ENCODE assay signal across 14 mouse cellular contexts in genomic region chr3:105900716-105901115, GRCm38 (mm10). TPM values are rescaled to one million over a fixed set of nuclear protein-coding genes. Genes with fewer than 3 reads are reported as not detected.
A peak's percentile ranks its signal among the peaks of the same experiment; 100 is the strongest.
DNase-seq lines count a peak whose midpoint lies in the region; ATAC-seq and TF ChIP-seq lines count a peak whose summit lies in the region.
"Had no signal": no experiment of that assay in that cellular context is flagged by ENCODE, and none has a peak within 500 bp of the region (broad histone marks: within the 10 kb centered on the region; RNA-seq: fewer than 3 reads in every experiment).

No protein-coding gene starts in this region.

- no peaks in the 10 kb centered on the region for H3K79me2 ChIP-seq in macrophage (ENCODE audit: inconsistent target)

- no peaks in the 10 kb centered on the region for H3K27me3 ChIP-seq in intestine, embryonic 14.5 days (replicated peaks; ENCODE audit: control insufficient read depth, insufficient read depth, low read length)
- no peaks in the 10 kb centered on the region for H3K27me3 ChIP-seq in intestine, postnatal 0 days (replicated peaks; ENCODE audit: control insufficient read depth, insufficient read depth, low read length)
- H3K27me3 ChIP-seq: embryonic facial prominence, embryonic 12.5 days; forebrain, embryonic 15.5 days; hindbrain, embryonic 15.5 days; limb, embryonic 12.5 days; neural tube, embryonic 13.5 days had no signal

- no peaks in the 10 kb centered on the region for H3K4me1 ChIP-seq in intestine, embryonic 14.5 days (replicated peaks; ENCODE audit: control insufficient read depth, insufficient read depth, low read length)
- H3K4me1 ChIP-seq in intestine, postnatal 0 days (replicated peaks; ENCODE audit: control insufficient read depth, insufficient read depth, low read length): no peaks in the 10 kb centered on the region
- H3K4me1 ChIP-seq: embryonic facial prominence, embryonic 12.5 days; forebrain, embryonic 15.5 days; hindbrain, embryonic 15.5 days; limb, embryonic 12.5 days; neural tube, embryonic 13.5 days had no signal

- H3K9me3 ChIP-seq in intestine, embryonic 14.5 days (ENCODE audit: control insufficient read depth, low read length): no peaks in the 10 kb centered on the region
- no peaks in the 10 kb centered on the region for H3K9me3 ChIP-seq in intestine, postnatal 0 days (ENCODE audit: control insufficient read depth)
- H3K9me3 ChIP-seq: embryonic facial prominence, embryonic 12.5 days; forebrain, embryonic 15.5 days; hindbrain, embryonic 15.5 days; limb, embryonic 12.5 days; neural tube, embryonic 13.5 days had no signal

- H3K4me2 ChIP-seq in intestine, embryonic 14.5 days (ENCODE audit: low read length): no peak overlapping the region
- no peak overlapping the region for H3K4me2 ChIP-seq in intestine, postnatal 0 days (replicated peaks; ENCODE audit: low read depth)
- H3K4me2 ChIP-seq: embryonic facial prominence, embryonic 12.5 days; forebrain, embryonic 15.5 days; hindbrain, embryonic 15.5 days; limb, embryonic 12.5 days; neural tube, embryonic 13.5 days had no signal

- WGBS in intestine, embryonic 14.5 days: 86% methylated on average over 3 of the region's 3 CpGs
- 70% methylated on average over 3 of the region's 3 CpGs for WGBS in intestine, postnatal 0 days
- WGBS in macrophage (ENCODE audit: missing documents): 5% methylated on average over 3 of the region's 3 CpGs

- ATAC-seq in intestine, embryonic 14.5 days (replicated peaks; ENCODE audit: low FRiP score, low TSS enrichment, low read depth): no peak
- no peak for ATAC-seq in intestine, postnatal 0 days
- peak; percentile 69 for ATAC-seq in CD4-positive, CD25-positive, alpha-beta regulatory T cell, adult 4 months
- ATAC-seq: forebrain, embryonic 15.5 days had no signal

- peak; percentile 2 for DNase-seq in intestine, embryonic 14.5 days (ENCODE audit: low spot score)
- DNase-seq in spleen, postnatal 36 days (ENCODE audit: low spot score in 2 of 2): peak; percentile 83 to 84
- DNase-seq in embryo, embryonic 10 days (ENCODE audit: low spot score): no peak
- DNase-seq in frontal cortex, postnatal 36 days (ENCODE audit: low spot score in 2 of 2): no peak
- DNase-seq in cerebellum, adult 9-10 months: no peak
- DNase-seq: right cerebral cortex, postnatal 14 days had no signal

- no peak overlapping the region for H3K9ac ChIP-seq in intestine, embryonic 14.5 days (ENCODE audit: low read length)
- no peak overlapping the region for H3K9ac ChIP-seq in intestine, postnatal 0 days (ENCODE audit: low read depth, low read length)
- H3K9ac ChIP-seq: embryonic facial prominence, embryonic 12.5 days; forebrain, embryonic 15.5 days; hindbrain, embryonic 15.5 days; limb, embryonic 12.5 days; neural tube, embryonic 13.5 days had no signal

- no peak overlapping the region for H3K27ac ChIP-seq in intestine, embryonic 14.5 days (ENCODE audit: low read depth)
- H3K27ac ChIP-seq in intestine, postnatal 0 days (ENCODE audit: low read depth, low read length): no peak overlapping the region
- H3K27ac ChIP-seq in macrophage: peak overlapping the region; percentile 62
- H3K27ac ChIP-seq: embryonic facial prominence, embryonic 12.5 days; forebrain, embryonic 15.5 days; hindbrain, embryonic 15.5 days; limb, embryonic 12.5 days; neural tube, embryonic 13.5 days had no signal

- no peak overlapping the region for H3K4me3 ChIP-seq in intestine, embryonic 14.5 days (ENCODE audit: low read depth, low read length)
- no peak overlapping the region for H3K4me3 ChIP-seq in intestine, postnatal 0 days (ENCODE audit: low read depth, low read length)
- H3K4me3 ChIP-seq in macrophage (ENCODE audit: inconsistent target): no peak overlapping the region
- H3K4me3 ChIP-seq: embryonic facial prominence, embryonic 12.5 days; forebrain, embryonic 15.5 days; hindbrain, embryonic 15.5 days; limb, embryonic 12.5 days; neural tube, embryonic 13.5 days had no signal

- no peak for TF ChIP-seq CTCF in intestine, postnatal 0 days (IDR thresholded peaks at IDR 0.05; ENCODE audit: low read depth)

- no peaks in the 10 kb centered on the region for H3K36me3 ChIP-seq in intestine, embryonic 14.5 days (ENCODE audit: control insufficient read depth, insufficient read depth, low read length)
- no peaks in the 10 kb centered on the region for H3K36me3 ChIP-seq in intestine, postnatal 0 days (ENCODE audit: control insufficient read depth, insufficient read depth)
- no peaks in the 10 kb centered on the region for H3K36me3 ChIP-seq in macrophage (ENCODE audit: inconsistent target)
- H3K36me3 ChIP-seq: embryonic facial prominence, embryonic 12.5 days; forebrain, embryonic 15.5 days; hindbrain, embryonic 15.5 days; limb, embryonic 12.5 days; neural tube, embryonic 13.5 days had no signal

RNA-seq across cellular contexts. Expression of gene Tmigd3, which starts 30.0 kb away (rescaled TPM):
- polyA plus RNA-seq in intestine, embryonic 14.5 days (2014; fragmentation: Nextera tagmentation; extraction: Ambion mirVana): 0.18 TPM in 1 of 2 replicates, not detected in the other
- polyA plus RNA-seq in intestine, postnatal 0 days (2015; fragmentation: Nextera tagmentation; extraction: Ambion mirVana): 0.44 and 0.48 TPM in 2 replicates
- polyA plus RNA-seq in CD4-positive, CD25-positive, alpha-beta regulatory T cell, adult 4 months (2017; shearing (Covaris generic)): not detected
- total RNA-seq in macrophage (2018; cell fraction: chromatin; rRNA removed): not detected
- under 1 TPM in 22 of 26 experiments, not detected in 4; 0.20 to 0.77 (median 0.42) TPM for total RNA-seq in macrophage (2018; cell fraction: cytosol; rRNA removed)
- total RNA-seq in macrophage (2018; cell fraction: nucleus; rRNA removed): under 1 TPM in 3 of 26 experiments, not detected in 23; 0.58 to 0.75 (median 0.72) TPM
- polyA plus RNA-seq in macrophage (2018): 0.26 to 0.61 TPM in 2 of 3 replicates, not detected in the other
- polyA plus RNA-seq: embryonic facial prominence, embryonic 12.5 days; hindbrain, embryonic 15.5 days; neural tube, embryonic 13.5 days had no signal

RNA-seq across cellular contexts. Expression of gene Adora3, which starts 30.1 kb away (rescaled TPM):
- 0.17 TPM in 1 of 2 replicates, not detected in the other for polyA plus RNA-seq in intestine, embryonic 14.5 days (2014; fragmentation: Nextera tagmentation; extraction: Ambion mirVana)
- polyA plus RNA-seq in intestine, postnatal 0 days (2015; fragmentation: Nextera tagmentation; extraction: Ambion mirVana): 0.43 TPM in 2 replicates
- not detected for polyA plus RNA-seq in CD4-positive, CD25-positive, alpha-beta regulatory T cell, adult 4 months (2017; shearing (Covaris generic))
- 1 to 10 TPM in 6 of 26 experiments, under 1 TPM in 7, not detected in 13; 0.40 to 2.3 (median 0.98) TPM for total RNA-seq in macrophage (2018; cell fraction: chromatin; rRNA removed)
- 1 to 10 TPM in 11 of 26 experiments, under 1 TPM in 15; 0.24 to 2.1 (median 0.90) TPM for total RNA-seq in macrophage (2018; cell fraction: cytosol; rRNA removed)
- 1 to 10 TPM in 15 of 26 experiments, under 1 TPM in 10, not detected in 1; 0.30 to 3.7 (median 1.2) TPM for total RNA-seq in macrophage (2018; cell fraction: nucleus; rRNA removed)
- 0.30 to 1.9 TPM (median 1.1 TPM) in 3 replicates for polyA plus RNA-seq in macrophage (2018)
- polyA plus RNA-seq: limb, embryonic 12.5 days; neural tube, embryonic 13.5 days had no signal

RNA-seq across cellular contexts. Expression of gene I830077J02Rik, which starts 31.7 kb away (rescaled TPM):
- 1.1 and 1.2 TPM in 2 replicates for polyA plus RNA-seq in intestine, embryonic 14.5 days (2014; fragmentation: Nextera tagmentation; extraction: Ambion mirVana)
- polyA plus RNA-seq in intestine, postnatal 0 days (2015; fragmentation: Nextera tagmentation; extraction: Ambion mirVana): 0.89 and 1.7 TPM in 2 replicates
- polyA plus RNA-seq in CD4-positive, CD25-positive, alpha-beta regulatory T cell, adult 4 months (2017; shearing (Covaris generic)): under 1 TPM; 0.51 to 0.61 TPM
- total RNA-seq in macrophage (2018; cell fraction: chromatin; rRNA removed): 10 to 100 TPM in 19 of 26 experiments, 1 to 10 TPM in 7; 2.8 to 56.4 (median 19.7) TPM
- total RNA-seq in macrophage (2018; cell fraction: cytosol; rRNA removed): 10 to 100 TPM in 21 of 26 experiments, 1 to 10 TPM in 5; 8.0 to 36.7 (median 16.7) TPM
- 10 to 100 TPM in 23 of 26 experiments, 1 to 10 TPM in 3; 6.3 to 60.0 (median 23.8) TPM for total RNA-seq in macrophage (2018; cell fraction: nucleus; rRNA removed)
- 5.4 to 14.3 TPM (median 11.3 TPM) in 3 replicates for polyA plus RNA-seq in macrophage (2018)

RNA-seq across cellular contexts. Expression of gene Wdr77, which starts 58.5 kb away (rescaled TPM):
- polyA plus RNA-seq in intestine, embryonic 14.5 days (2014; fragmentation: Nextera tagmentation; extraction: Ambion mirVana): 159 and 169 TPM in 2 replicates
- 33.1 and 33.4 TPM in 2 replicates for polyA plus RNA-seq in intestine, postnatal 0 days (2015; fragmentation: Nextera tagmentation; extraction: Ambion mirVana)
- polyA plus RNA-seq in CD4-positive, CD25-positive, alpha-beta regulatory T cell, adult 4 months (2017; shearing (Covaris generic)): 10 to 100 TPM; 67.3 to 77.9 TPM
- total RNA-seq in macrophage (2018; cell fraction: chromatin; rRNA removed): 10 to 100 TPM in 19 of 26 experiments, 1 to 10 TPM in 7; 5.2 to 35.9 (median 18.0) TPM
- 10 to 100 TPM in 18 of 26 experiments, 1 to 10 TPM in 8; 7.1 to 14.5 (median 10.9) TPM for total RNA-seq in macrophage (2018; cell fraction: cytosol; rRNA removed)
- 10 to 100 TPM in 16 of 26 experiments, 1 to 10 TPM in 10; 5.1 to 42.0 (median 11.9) TPM for total RNA-seq in macrophage (2018; cell fraction: nucleus; rRNA removed)
- 11.7 to 27.3 TPM (median 12.7 TPM) in 3 replicates for polyA plus RNA-seq in macrophage (2018)

RNA-seq across cellular contexts. Expression of gene Atp5f1, which starts 59.2 kb away (rescaled TPM):
- polyA plus RNA-seq in intestine, embryonic 14.5 days (2014; fragmentation: Nextera tagmentation; extraction: Ambion mirVana): 498 and 500 TPM in 2 replicates
- polyA plus RNA-seq in intestine, postnatal 0 days (2015; fragmentation: Nextera tagmentation; extraction: Ambion mirVana): 556 and 605 TPM in 2 replicates
- polyA plus RNA-seq in CD4-positive, CD25-positive, alpha-beta regulatory T cell, adult 4 months (2017; shearing (Covaris generic)): 100 to 1,000 TPM; 327 to 367 TPM
- total RNA-seq in macrophage (2018; cell fraction: chromatin; rRNA removed): 10 to 100 TPM; 16.1 to 90.8 (median 56.0) TPM
- 100 to 1,000 TPM; 145 to 251 (median 202) TPM for total RNA-seq in macrophage (2018; cell fraction: cytosol; rRNA removed)
- total RNA-seq in macrophage (2018; cell fraction: nucleus; rRNA removed): 100 to 1,000 TPM in 4 of 26 experiments, 10 to 100 TPM in 22; 32.9 to 108 (median 70.0) TPM
- polyA plus RNA-seq in macrophage (2018): 178 to 432 TPM (median 247 TPM) in 3 replicates

Comparison
In these comparisons a context has a peak if more than half of its experiments do, and no peak if none do; other contexts are left out.
1. DNase-seq: peak in intestine, embryonic 14.5 days (single experiment) and spleen, postnatal 36 days (2 of 2); none in embryo, embryonic 10 days (single experiment), frontal cortex, postnatal 36 days (0 of 2) and cerebellum, adult 9-10 months (single experiment).